Mouse (Mus musculus) forebrain, embryonic 16.5 days (tissue): ENCODE data around the gene Pxylp1. TPM values are rescaled to one million over a fixed set of nuclear protein-coding genes. Genes with fewer than 3 reads are reported as not detected.

Experiments used
- ATAC-seq: fragments of 200-750 bp; cut with Nextera tagmentation; 2 replicates; pipeline ENCODE4 v1.8.0; 2017; ENCODE audit warnings: mild to moderate bottlenecking, moderate library complexity
- H3K27ac ChIP-seq: fragments of 300-500 bp; sonication (generic); 2 replicates; pipeline ENCODE4 v1.5.1; 2014; ENCODE audit warnings: low read length, control low read depth
- H3K27me3 ChIP-seq: fragments of 300-500 bp; sonication (generic); replicated peaks from 2 replicates; pipeline ENCODE4 v1.6.1; 2014; ENCODE audit warnings: low read length; ENCODE audit not compliant: control insufficient read depth, insufficient read depth
- H3K36me3 ChIP-seq: fragments of 300-500 bp; sonication (generic); 2 replicates; pipeline ENCODE4 v1.6.1; 2014; ENCODE audit not compliant: control insufficient read depth, insufficient read depth
- H3K4me1 ChIP-seq: fragments of 300-500 bp; sonication (generic); replicated peaks from 2 replicates; pipeline ENCODE4 v1.6.1; 2014; ENCODE audit warnings: low read length; ENCODE audit not compliant: control insufficient read depth, insufficient read depth
- H3K4me2 ChIP-seq: fragments of 300-500 bp; sonication (generic); 2 replicates; pipeline ENCODE4 v1.6.1; 2014; ENCODE audit warnings: mild to moderate bottlenecking, low read length, control low read depth
- H3K4me3 ChIP-seq: fragments of 300-500 bp; sonication (generic); replicated peaks from 2 replicates; pipeline ENCODE4 v1.5.1; 2014; ENCODE audit warnings: mild to moderate bottlenecking, low read length, control low read depth
- H3K9ac ChIP-seq: fragments of 300-500 bp; sonication (generic); replicated peaks from 2 replicates; pipeline ENCODE4 v1.6.1; 2014; ENCODE audit warnings: low read depth, low read length, control low read depth
- H3K9me3 ChIP-seq: fragments of 300-500 bp; sonication (generic); 2 replicates; pipeline ENCODE4 v1.6.1; 2016; ENCODE audit warnings: low read length; ENCODE audit not compliant: control insufficient read depth
- WGBS: fragments of 180-500 bp; shearing (Covaris S2); extraction: QIAGEN DNeasy Blood & Tissue Kit; methylation state at CpG from one replicate; pipeline ENCODE4 v1.1.7; 2014; 5-methylcytosine and 5-hydroxymethylcytosine counted together
- polyA plus RNA-seq: library from polyadenylated mRNA; unstranded; fragments of >200 nt; fragmentation: Nextera tagmentation; extraction: Ambion mirVana; gene quantifications from 2 replicates; pipeline ENCODE4 v1.2.1, GENCODE M21; 2015

The Pxylp1 gene
- polyA plus RNA-seq, 1 experiment from 2014 or later = 33.3 TPM

DNA sequence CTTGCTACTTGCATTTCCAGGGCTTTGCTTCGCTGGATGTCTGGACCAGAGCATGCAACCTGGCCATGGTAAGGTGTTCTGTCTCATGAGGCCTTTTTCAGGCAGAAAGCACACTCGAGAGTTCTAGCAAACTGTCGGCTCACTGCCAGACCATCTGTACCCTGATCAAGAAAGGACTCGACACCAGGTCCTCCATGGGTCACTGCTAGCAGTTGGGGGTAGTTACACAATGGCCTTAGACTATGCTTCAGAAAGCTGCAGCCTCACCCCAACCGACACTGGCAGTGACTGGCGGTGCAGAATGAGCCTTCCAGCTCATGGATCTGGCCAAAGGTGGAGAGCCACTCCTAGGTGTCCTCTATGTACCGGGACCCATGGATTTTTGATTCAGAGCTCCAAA is 25.3 kb downstream of the Pxylp1 start:
- Histone ChIP-seq H3K4me3 (no peak overlapping the region), H3K9ac (no peak overlapping the region), H3K4me1 (peaks cover 16% of the 10 kb centered on the region), H3K27me3 (no peaks in the 10 kb centered on the region), H3K27ac (no peak overlapping the region), H3K36me3 (no peaks in the 10 kb centered on the region), H3K4me2 (no peak overlapping the region), H3K9me3 (no peaks in the 10 kb centered on the region; the same call in 1 of the 2 replicates)
- ATAC-seq = no peak
- 54% methylated on average over 7 of the region's 7 CpGs for WGBS

GRCm38 (mm10) chr9:96866196-96866595 is 26.3 kb downstream of the Pxylp1 start:
- Histone ChIP-seq H3K27ac (peak overlapping the region; percentile 41), H3K9me3 (no peaks in the 10 kb centered on the region; the same call in 1 of the 2 replicates), H3K9ac (no peak overlapping the region), H3K4me3 (no peak overlapping the region), H3K27me3 (no peaks in the 10 kb centered on the region), H3K36me3 (no peaks in the 10 kb centered on the region), H3K4me2 (no peak overlapping the region), H3K4me1 (peaks cover 16% of the 10 kb centered on the region)
- 96% methylated on average over 5 of the region's 5 CpGs for WGBS
- no peak for ATAC-seq

DNA sequence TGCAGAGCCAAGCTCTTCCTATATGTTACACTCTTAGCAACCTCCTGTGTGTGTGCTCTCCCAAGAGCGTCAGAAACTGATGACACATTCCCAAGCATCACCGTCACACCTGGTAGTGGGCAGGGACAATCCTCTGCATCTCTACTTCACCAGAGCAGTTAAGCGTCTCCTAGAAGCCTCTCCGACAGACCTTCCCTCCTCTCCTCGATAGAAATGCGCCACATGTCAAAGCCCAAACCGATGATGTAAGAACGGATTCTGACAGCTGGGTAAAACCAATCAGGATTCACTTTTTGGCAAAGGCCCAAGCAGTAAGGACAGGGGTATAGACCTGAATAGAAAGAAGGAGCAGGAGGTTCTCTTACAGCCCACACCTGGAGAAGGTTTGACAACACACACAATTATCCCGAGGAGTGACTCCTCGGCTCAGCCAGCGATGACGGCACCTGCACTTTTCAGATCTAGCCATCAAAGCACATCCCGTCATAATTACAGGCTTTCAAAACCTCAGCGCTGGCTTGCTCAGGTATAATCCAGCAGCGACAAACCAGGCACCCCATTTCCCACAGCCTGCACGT is 26.9 kb downstream of the Pxylp1 start:
- peak; percentile 82 for ATAC-seq
- Histone ChIP-seq H3K36me3 (no peaks in the 10 kb centered on the region), H3K9ac (peak overlapping the region; percentile 23), H3K27me3 (no peaks in the 10 kb centered on the region), H3K9me3 (no peaks in the 10 kb centered on the region; the same call in 1 of the 2 replicates), H3K27ac (peak overlapping the region; percentile 46), H3K4me1 (peaks cover 16% of the 10 kb centered on the region), H3K4me3 (no peak overlapping the region), H3K4me2 (peak overlapping the region; percentile 28)
- 49% methylated on average over 16 of the region's 16 CpGs for WGBS

GRCm38 (mm10) chr9:96863539-96863938 is 28.9 kb downstream of the Pxylp1 start:
- Histone ChIP-seq H3K9ac (no peak overlapping the region), H3K4me1 (peaks cover 16% of the 10 kb centered on the region), H3K4me3 (no peak overlapping the region), H3K9me3 (no peaks in the 10 kb centered on the region), H3K4me2 (no peak overlapping the region), H3K36me3 (no peaks in the 10 kb centered on the region), H3K27me3 (no peaks in the 10 kb centered on the region), H3K27ac (no peak overlapping the region)
- no peak for ATAC-seq
- WGBS = 77% methylated on average over 3 of the region's 3 CpGs

DNA sequence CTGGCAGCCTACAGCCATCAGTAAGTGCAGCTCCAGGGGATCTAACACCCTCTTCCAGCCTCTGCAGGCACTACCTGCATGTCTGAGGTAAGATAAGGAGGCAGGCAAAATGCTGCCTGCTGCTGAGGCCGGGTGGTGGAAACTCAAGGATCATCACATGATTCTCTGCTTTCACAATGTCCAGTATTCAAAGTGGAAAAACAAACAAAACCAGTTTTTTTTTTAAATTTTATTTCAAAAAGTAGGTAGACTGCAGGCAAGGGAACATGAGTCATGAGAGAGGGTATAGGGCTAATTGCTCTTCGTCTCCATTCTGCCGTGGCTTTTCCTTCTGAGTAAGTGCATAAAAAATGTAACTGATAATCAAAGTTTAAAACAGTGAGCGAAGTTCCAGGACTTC is 29.6 kb downstream of the Pxylp1 start:
- 78% methylated on average over 4 of the region's 4 CpGs for whole genome bisulfite sequencing
- no peaks in the 10 kb centered on the region for H3K36me3 ChIP-seq
- H3K9me3 ChIP-seq = no peaks in the 10 kb centered on the region
- no peak overlapping the region for H3K4me3 ChIP-seq
- H3K4me2 ChIP-seq = no peak overlapping the region
- peaks cover 16% of the 10 kb centered on the region for H3K4me1 ChIP-seq
- no peaks in the 10 kb centered on the region for H3K27me3 ChIP-seq
- no peak overlapping the region for H3K9ac ChIP-seq
- ATAC-seq = no peak
- H3K27ac ChIP-seq = no peak overlapping the region

- Histone ChIP-seq H3K4me2 (no peak overlapping the region), H3K9ac (no peak overlapping the region), H3K9me3 (no peaks in the 10 kb centered on the region), H3K27me3 (no peaks in the 10 kb centered on the region), H3K4me3 (no peak overlapping the region), H3K4me1 (peaks cover 8% of the 10 kb centered on the region), H3K36me3 (no peaks in the 10 kb centered on the region), H3K27ac (no peak overlapping the region)
- WGBS = 87% methylated on average over 10 of the region's 10 CpGs
- no peak for ATAC-seq
Observed at GRCm38 (mm10) chr9:96861092-96861487, 31.4 kb downstream of the Pxylp1 start.

DNA sequence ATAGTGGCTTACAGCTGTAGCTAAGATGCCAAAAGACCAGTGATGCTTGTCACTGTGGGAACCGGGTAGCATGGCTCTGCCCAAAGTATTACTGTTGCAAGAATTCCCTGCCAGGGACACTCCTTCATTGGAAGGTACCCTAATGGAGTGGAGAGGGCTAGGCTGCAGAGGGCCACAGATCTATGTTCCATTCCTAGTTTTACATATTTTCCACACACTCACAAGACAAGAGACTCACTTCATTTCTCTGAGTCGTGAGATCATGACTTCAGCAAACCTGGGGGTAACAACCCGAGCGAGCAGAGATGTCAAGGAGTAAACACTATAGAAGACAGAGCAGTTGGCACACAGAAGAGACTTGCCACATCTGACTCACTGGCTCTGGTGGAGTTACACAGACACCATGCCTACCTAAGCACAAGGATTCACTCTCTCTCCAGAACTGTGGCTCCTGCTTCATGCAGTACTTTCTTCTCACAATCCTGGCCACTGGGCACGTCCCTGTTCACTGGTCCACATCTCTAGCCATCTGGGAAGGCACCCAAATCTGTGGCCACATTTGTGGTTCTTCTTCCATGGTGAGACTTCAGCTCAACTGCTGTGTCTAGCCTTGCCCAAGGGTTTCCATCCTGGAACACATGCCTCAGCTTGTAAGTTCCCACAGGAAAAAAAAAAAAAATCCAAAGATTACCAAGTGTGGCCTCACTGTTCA is 31.9 kb downstream of the Pxylp1 start:
- no peaks in the 10 kb centered on the region for H3K9me3 ChIP-seq
- peaks cover 3% of the 10 kb centered on the region for H3K4me1 ChIP-seq
- 89% methylated on average over 5 of the region's 5 CpGs for WGBS
- ATAC-seq = no peak
- no peaks in the 10 kb centered on the region for H3K27me3 ChIP-seq
- H3K4me2 ChIP-seq = no peak overlapping the region
- no peak overlapping the region for H3K9ac ChIP-seq
- no peak overlapping the region for H3K4me3 ChIP-seq
- no peak overlapping the region for H3K27ac ChIP-seq
- no peaks in the 10 kb centered on the region for H3K36me3 ChIP-seq

- Histone ChIP-seq H3K4me3 (no peak overlapping the region), H3K4me2 (no peak overlapping the region), H3K9ac (no peak overlapping the region), H3K27me3 (no peaks in the 10 kb centered on the region), H3K4me1 (no peaks in the 10 kb centered on the region), H3K9me3 (no peaks in the 10 kb centered on the region), H3K27ac (no peak overlapping the region), H3K36me3 (no peaks in the 10 kb centered on the region)
- no peak for ATAC-seq
- WGBS = 65% methylated on average over 2 of the region's 2 CpGs
Observed at GRCm38 (mm10) chr9:96859027-96859426, 33.4 kb downstream of the Pxylp1 start.

- Histone ChIP-seq H3K9ac (no peak overlapping the region), H3K4me3 (no peak overlapping the region), H3K27me3 (no peaks in the 10 kb centered on the region), H3K9me3 (no peaks in the 10 kb centered on the region), H3K36me3 (no peaks in the 10 kb centered on the region), H3K4me1 (peaks cover 3% of the 10 kb centered on the region), H3K27ac (no peak overlapping the region), H3K4me2 (no peak overlapping the region)
- WGBS = 90% methylated on average over 4 of the region's 4 CpGs
- no peak for ATAC-seq
Observed at GRCm38 (mm10) chr9:96857838-96858237, 34.6 kb downstream of the Pxylp1 start.
